8 mouse cellular contexts compared by ENCODE assay signal in genomic region chr13:23585029-23585441, GRCm38 (mm10). TPM values are rescaled to one million over a fixed set of nuclear protein-coding genes. Genes with fewer than 3 reads are reported as not detected.
DNase-seq lines count a peak whose midpoint lies in the region; ATAC-seq and TF ChIP-seq lines count a peak whose summit lies in the region.

No protein-coding gene starts in this region.

- peak overlapping the region; percentile 80 for H3K9ac ChIP-seq in hindbrain, embryonic 13.5 days

- ATAC-seq in hindbrain, embryonic 13.5 days (ENCODE audit: low FRiP score), result peak; percentile 2; the same call in 1 of the 2 replicates

- peak overlapping the region; percentile 82 for H3K4me2 ChIP-seq in hindbrain, embryonic 13.5 days

- no peak for TF ChIP-seq CTCF in E14TG2a.4 (conservative IDR thresholded peaks at IDR 0.05; ENCODE audit: low read length)
- no peak for TF ChIP-seq CTCF in left cerebral cortex, adult 2 months (IDR thresholded peaks at IDR 0.05)

- H3K4me3 ChIP-seq in E14TG2a.4 (replicated peaks; ENCODE audit: low read length), result peak overlapping the region; percentile 70
- H3K4me3 ChIP-seq in hindbrain, embryonic 13.5 days, result peak overlapping the region; percentile 47
- H3K4me3 ChIP-seq in left cerebral cortex, adult 2 months, result peak overlapping the region; percentile 67
- peak overlapping the region; percentile 43 for H3K4me3 ChIP-seq in macrophage (ENCODE audit: inconsistent target)

- intact Hi-C loops in left cerebral cortex, adult 2 months (cut with DNase I), result loop anchor here (10.0 kb wide), 1 partner anchor 1800 kb away; the partner anchor contains the start of genes Hist1h1b, Hist1h2an, Hist1h2bp and Hist1h3i

- H3K27me3 ChIP-seq in E14TG2a.4 (ENCODE audit: insufficient read depth, low read length), result no peaks in the 10 kb centered on the region
- no peaks in the 10 kb centered on the region for H3K27me3 ChIP-seq in hindbrain, embryonic 13.5 days

- H3K9me3 ChIP-seq in E14TG2a.4 (ENCODE audit: low read length), result no peaks in the 10 kb centered on the region
- no peaks in the 10 kb centered on the region for H3K9me3 ChIP-seq in hindbrain, embryonic 13.5 days

- DNase-seq in brain, adult 2 months (ENCODE audit: low read depth, low spot score), result peak; percentile 85
- DNase-seq in frontal cortex, adult 2 months (ENCODE audit: extremely low spot score in 1 of 2, low spot score in 1 of 2), result peak; percentile 56 to 78
- peak; percentile 65 to 66 for DNase-seq in left cerebral cortex, adult 2 months (ENCODE audit: extremely low spot score in 1 of 2, low spot score in 2 of 2)
- peak; percentile 77 to 82 for DNase-seq in right cerebral cortex, adult 2 months (ENCODE audit: low spot score in 2 of 2)
- DNase-seq in urinary bladder, adult 2 months (ENCODE audit: low spot score), result peak; percentile 65

- H3K79me2 ChIP-seq in macrophage (ENCODE audit: inconsistent target), result no peaks in the 10 kb centered on the region

- peaks cover 61% of the 10 kb centered on the region for H3K4me1 ChIP-seq in E14TG2a.4 (replicated peaks; ENCODE audit: low read depth, low read length)
- peaks cover 32% of the 10 kb centered on the region for H3K4me1 ChIP-seq in hindbrain, embryonic 13.5 days (replicated peaks)

- H3K36me3 ChIP-seq in E14TG2a.4 (ENCODE audit: insufficient read depth, low read length) (no peaks in the 10 kb centered on the region), macrophage (ENCODE audit: inconsistent target) (no peaks in the 10 kb centered on the region)
- H3K36me3 ChIP-seq in hindbrain, embryonic 13.5 days, result no peaks in the 10 kb centered on the region

- WGBS in hindbrain, embryonic 13.5 days, result under 1% methylated on average over 21 of the region's 21 CpGs
- WGBS in macrophage (ENCODE audit: missing documents), result under 1% methylated on average over 21 of the region's 21 CpGs

- peak overlapping the region; percentile 95 for H3K27ac ChIP-seq in hindbrain, embryonic 13.5 days
- H3K27ac ChIP-seq in left cerebral cortex, adult 2 months, result peak overlapping the region; percentile 82
- H3K27ac ChIP-seq in macrophage, result peak overlapping the region; percentile 88

RNA-seq across cellular contexts. Expression of gene Hist1h4d, which starts 3.6 kb away (rescaled TPM):
- 3.4 and 4.3 TPM in 2 replicates for polyA plus RNA-seq in frontal cortex, adult 2 months (2012; rRNA removed)
- polyA plus RNA-seq in hindbrain, embryonic 13.5 days (2015; fragmentation: Nextera tagmentation; extraction: Ambion mirVana), result 50.0 and 52.6 TPM in 2 replicates
- 100 to 1,000 TPM; 141 to 157 TPM for total RNA-seq in left cerebral cortex, adult 2 months (2021)
- total RNA-seq in macrophage (2018; cell fraction: chromatin; rRNA removed), result 10 to 100 TPM in 10 of 26 experiments, 1 to 10 TPM in 16; 2.7 to 28.6 (median 6.7) TPM
- 10 to 100 TPM; 15.5 to 74.3 (median 36.1) TPM for total RNA-seq in macrophage (2018; cell fraction: cytosol; rRNA removed)
- total RNA-seq in macrophage (2018; cell fraction: nucleus; rRNA removed), result 10 to 100 TPM in 21 of 26 experiments, 1 to 10 TPM in 5; 3.5 to 73.2 (median 16.5) TPM
- 0.13 TPM in 1 of 3 replicates, not detected in the others for polyA plus RNA-seq in macrophage (2018)
- 0.47 and 3.4 TPM in 2 replicates for polyA plus RNA-seq in urinary bladder, adult 2 months (2012; rRNA removed)

RNA-seq across cellular contexts. Expression of gene Hist1h3d, which starts 9.5 kb away (rescaled TPM):
- 2.8 and 3.4 TPM in 2 replicates for polyA plus RNA-seq in frontal cortex, adult 2 months (2012; rRNA removed)
- 1.6 and 2.7 TPM in 2 replicates for polyA plus RNA-seq in hindbrain, embryonic 13.5 days (2015; fragmentation: Nextera tagmentation; extraction: Ambion mirVana)
- total RNA-seq in left cerebral cortex, adult 2 months (2021), result 1 to 10 TPM; 6.9 to 9.9 TPM
- 10 to 100 TPM in 4 of 26 experiments, 1 to 10 TPM in 21, not detected in 1; 1.6 to 20.7 (median 7.1) TPM for total RNA-seq in macrophage (2018; cell fraction: chromatin; rRNA removed)
- total RNA-seq in macrophage (2018; cell fraction: cytosol; rRNA removed), result 1 to 10 TPM in 25 of 26 experiments, under 1 TPM in 1; 0.99 to 9.3 (median 2.9) TPM
- total RNA-seq in macrophage (2018; cell fraction: nucleus; rRNA removed), result 10 to 100 TPM in 5 of 26 experiments, 1 to 10 TPM in 21; 1.2 to 23.8 (median 4.6) TPM
- polyA plus RNA-seq in macrophage (2018), result 0.13 to 1.1 TPM in 2 of 3 replicates, not detected in the other
- 2.5 and 2.6 TPM in 2 replicates for polyA plus RNA-seq in urinary bladder, adult 2 months (2012; rRNA removed)

RNA-seq across cellular contexts. Expression of gene Hist1h2ad, which starts 10.9 kb away (rescaled TPM):
- 1.6 and 1.9 TPM in 2 replicates for polyA plus RNA-seq in frontal cortex, adult 2 months (2012; rRNA removed)
- polyA plus RNA-seq in hindbrain, embryonic 13.5 days (2015; fragmentation: Nextera tagmentation; extraction: Ambion mirVana), result 0.61 and 2.7 TPM in 2 replicates
- 1 to 10 TPM; 3.8 to 9.0 TPM for total RNA-seq in left cerebral cortex, adult 2 months (2021)
- 10 to 100 TPM in 13 of 26 experiments, 1 to 10 TPM in 9, not detected in 4; 1.7 to 29.9 (median 13.5) TPM for total RNA-seq in macrophage (2018; cell fraction: chromatin; rRNA removed)
- total RNA-seq in macrophage (2018; cell fraction: cytosol; rRNA removed), result 10 to 100 TPM in 8 of 26 experiments, 1 to 10 TPM in 18; 1.8 to 22.0 (median 5.7) TPM
- total RNA-seq in macrophage (2018; cell fraction: nucleus; rRNA removed), result 10 to 100 TPM in 6 of 26 experiments, 1 to 10 TPM in 16, not detected in 4; 2.3 to 19.6 (median 6.7) TPM
- not detected in 3 replicates for polyA plus RNA-seq in macrophage (2018)
- polyA plus RNA-seq in urinary bladder, adult 2 months (2012; rRNA removed), result 1.6 and 1.9 TPM in 2 replicates

RNA-seq across cellular contexts. Expression of gene Hist1h2bf, which starts 11.0 kb away (rescaled TPM):
- polyA plus RNA-seq in frontal cortex, adult 2 months (2012; rRNA removed), result 0.80 and 1.6 TPM in 2 replicates
- 1.2 and 3.0 TPM in 2 replicates for polyA plus RNA-seq in hindbrain, embryonic 13.5 days (2015; fragmentation: Nextera tagmentation; extraction: Ambion mirVana)
- total RNA-seq in left cerebral cortex, adult 2 months (2021), result 10 to 100 TPM; 19.7 to 24.1 TPM
- 10 to 100 TPM in 1 of 26 experiments, 1 to 10 TPM in 7, not detected in 18; 2.5 to 14.3 (median 4.4) TPM for total RNA-seq in macrophage (2018; cell fraction: chromatin; rRNA removed)
- 10 to 100 TPM in 14 of 26 experiments, 1 to 10 TPM in 12; 2.2 to 37.9 (median 12.3) TPM for total RNA-seq in macrophage (2018; cell fraction: cytosol; rRNA removed)
- 10 to 100 TPM in 1 of 26 experiments, 1 to 10 TPM in 19, not detected in 6; 2.0 to 18.2 (median 3.3) TPM for total RNA-seq in macrophage (2018; cell fraction: nucleus; rRNA removed)
- polyA plus RNA-seq in macrophage (2018), result not detected in 3 replicates
- polyA plus RNA-seq in urinary bladder, adult 2 months (2012; rRNA removed), result 0.75 TPM in 1 of 2 replicates, not detected in the other

RNA-seq across cellular contexts. Expression of gene Hist1h2bg, which starts 13.8 kb away (rescaled TPM):
- 9.7 and 10.4 TPM in 2 replicates for polyA plus RNA-seq in frontal cortex, adult 2 months (2012; rRNA removed)
- 2.8 TPM in 2 replicates for polyA plus RNA-seq in hindbrain, embryonic 13.5 days (2015; fragmentation: Nextera tagmentation; extraction: Ambion mirVana)
- total RNA-seq in left cerebral cortex, adult 2 months (2021), result 10 to 100 TPM; 68.0 to 71.2 TPM
- total RNA-seq in macrophage (2018; cell fraction: chromatin; rRNA removed), result 10 to 100 TPM in 17 of 26 experiments, 1 to 10 TPM in 9; 3.7 to 73.8 (median 11.9) TPM
- total RNA-seq in macrophage (2018; cell fraction: cytosol; rRNA removed), result 100 to 1,000 TPM in 1 of 26 experiments, 10 to 100 TPM in 25; 17.9 to 110 (median 36.8) TPM
- total RNA-seq in macrophage (2018; cell fraction: nucleus; rRNA removed), result 10 to 100 TPM in 23 of 26 experiments, 1 to 10 TPM in 3; 3.5 to 63.4 (median 21.2) TPM
- polyA plus RNA-seq in macrophage (2018), result 0.65 to 7.9 TPM (median 2.9 TPM) in 3 replicates
- 7.4 and 9.9 TPM in 2 replicates for polyA plus RNA-seq in urinary bladder, adult 2 months (2012; rRNA removed)

Comparison
In these comparisons a context has a peak if more than half of its experiments do, and no peak if none do; other contexts are left out.
1. Peak in every context shown above with its lines: DNase-seq, ATAC-seq, H3K4me3 ChIP-seq and H3K27ac ChIP-seq.